Mouse (Mus musculus) stomach, postnatal 0 days (tissue): ENCODE measurements around the gene Babam2.

ENCODE experiments used
- CTCF ChIP-seq: IDR thresholded peaks from 2 replicates; pipeline ENCODE4 v1.5.1; 2016; ENCODE audit warnings: antibody characterized with exemption, low read depth, mild to moderate bottlenecking, moderate library complexity
- EP300 ChIP-seq: optimal IDR thresholded peaks from 2 replicates; pipeline ENCODE3; 2016; ENCODE audit warnings: antibody characterized with exemption

- TF ChIP-seq CTCF (no peak), EP300 (no peak)
These were observed 265.9 kb downstream of the Babam2 start for GRCm38 (mm10) chr5:31963352-31963751.
